Mouse (Mus musculus) embryonic facial prominence, embryonic 14.5 days (tissue): ENCODE results near the gene Slamf8. TPM values are rescaled to one million over a fixed set of nuclear protein-coding genes. Genes with fewer than 3 reads are reported as not detected.
A peak's percentile ranks its signal among the peaks of the same experiment; 100 is the strongest.

Experiments
- ATAC-seq: fragments of 200-750 bp; cut with Nextera tagmentation; 2 replicates; pipeline ENCODE4 v1.8.0; 2017; ENCODE audit warnings: low read depth, moderate number of reproducible peaks, moderate TSS enrichment
- DNase-seq: peaks from one replicate; pipeline ENCODE4 v3.0.0-alpha.2; 2015; ENCODE audit warnings: low spot score
- H3K27ac ChIP-seq: fragments of 300-500 bp; sonication (generic); replicated peaks from 2 replicates; pipeline ENCODE4 v1.5.1; 2014; ENCODE audit warnings: low read depth, mild to moderate bottlenecking, low read length, moderate library complexity
- H3K27me3 ChIP-seq: fragments of 300-500 bp; sonication (generic); replicated peaks from 2 replicates; pipeline ENCODE4 v1.6.1; 2014; ENCODE audit warnings: low read length; ENCODE audit not compliant: control insufficient read depth, insufficient read depth
- H3K36me3 ChIP-seq: fragments of 300-500 bp; sonication (generic); 2 replicates; pipeline ENCODE4 v1.6.1; 2014; ENCODE audit warnings: low read length, mixed read lengths; ENCODE audit not compliant: control insufficient read depth, insufficient read depth
- H3K4me1 ChIP-seq: fragments of 300-500 bp; sonication (generic); 2 replicates; pipeline ENCODE4 v1.6.1; 2014; ENCODE audit warnings: antibody characterized with exemption, low read length; ENCODE audit not compliant: control insufficient read depth, insufficient read depth
- H3K4me2 ChIP-seq: fragments of 300-500 bp; sonication (generic); 2 replicates; pipeline ENCODE4 v1.6.1; 2014; ENCODE audit warnings: low read depth, mild to moderate bottlenecking, low read length, moderate library complexity, mixed read lengths
- H3K4me3 ChIP-seq: fragments of 300-500 bp; sonication (generic); 2 replicates; pipeline ENCODE4 v1.5.1; 2014; ENCODE audit warnings: low read depth, mild to moderate bottlenecking, low read length
- H3K9ac ChIP-seq: fragments of 300-500 bp; sonication (generic); 2 replicates; pipeline ENCODE4 v1.6.1; 2014; ENCODE audit warnings: low read depth, mild to moderate bottlenecking, low read length, moderate library complexity, mixed read lengths
- H3K9me3 ChIP-seq: fragments of 300-500 bp; sonication (generic); 2 replicates; pipeline ENCODE4 v1.6.1; 2016; ENCODE audit warnings: low read length; ENCODE audit not compliant: control insufficient read depth
- WGBS: fragments of 180-500 bp; shearing (Covaris S2); extraction: QIAGEN DNeasy Blood & Tissue Kit; methylation state at CpG from one replicate; pipeline ENCODE4 v1.1.7; 2014; 5-methylcytosine and 5-hydroxymethylcytosine counted together
- polyA plus RNA-seq: library from polyadenylated mRNA; unstranded; fragments of >200 nt; fragmentation: Nextera tagmentation; extraction: Ambion mirVana; gene quantifications from 2 replicates; pipeline ENCODE4 v1.2.1, GENCODE M21; 2014

Gene Slamf8
- polyA plus RNA-seq = 0.17 TPM in 1 of 2 replicates, not detected in the other

DNA sequence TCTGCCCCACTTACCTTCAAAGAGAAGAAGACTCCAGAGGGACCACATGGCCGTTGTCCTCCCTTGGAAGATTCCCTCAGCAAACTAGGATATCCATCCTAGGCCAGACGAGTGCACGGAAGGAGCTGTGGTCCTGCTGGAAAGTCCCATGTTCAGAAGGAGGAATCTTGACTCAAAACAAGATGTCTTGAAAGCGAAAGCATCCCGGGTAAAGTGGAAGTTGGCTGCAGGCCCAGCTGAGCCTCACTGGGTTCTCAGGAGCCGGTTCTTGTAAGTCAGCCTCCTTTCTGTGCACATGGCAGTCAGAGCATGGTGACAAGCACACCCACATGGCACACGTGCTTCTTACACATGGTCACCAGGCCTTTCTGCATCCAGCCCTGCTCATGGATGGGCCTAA lies at the start of gene Slamf8:
Gene Slamf8 (minus strand): TSS at position 184 of the 400 bp plus-strand sequence.
- Histone ChIP-seq H3K9ac (no peak within 1 kb of the TSS), H3K4me3 (no peak within 1 kb of the TSS), H3K27me3 (peaks cover 5% of the 10 kb centered on the region; the same call in 1 of the 2 replicates), H3K4me1 (no peaks in the 10 kb centered on the region), H3K36me3 (no peaks in the 10 kb centered on the region), H3K9me3 (no peaks in the 10 kb centered on the region), H3K4me2 (no peak within 1 kb of the TSS), H3K27ac (no peak within 1 kb of the TSS)
- DNase-seq (peak; percentile 44), ATAC-seq (no peak)
- 70% methylated on average over 7 of the region's 7 CpGs for WGBS

DNA sequence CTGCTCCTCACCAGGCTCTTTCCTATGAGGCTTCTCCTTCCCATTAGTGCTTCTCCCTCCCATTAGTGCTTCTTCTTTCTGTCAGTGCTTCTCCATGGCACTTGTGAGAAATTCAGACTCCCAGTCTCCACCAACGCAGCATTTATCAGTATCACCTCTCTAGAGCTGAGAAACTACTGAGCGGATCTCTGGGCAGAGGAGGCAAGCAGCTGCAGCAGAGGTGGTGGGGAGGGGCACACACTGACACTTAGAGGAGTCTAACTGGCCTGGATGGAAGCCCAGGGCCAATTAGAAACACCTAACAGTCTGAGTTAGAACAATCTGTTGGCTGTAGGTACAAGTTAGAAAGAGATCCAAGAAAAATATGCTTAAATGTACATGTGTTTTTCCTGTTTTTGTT lies 48.4 kb upstream of the Slamf8 start:
- no peaks in the 10 kb centered on the region; the same call in 1 of the 2 replicates for H3K4me1 ChIP-seq
- H3K36me3 ChIP-seq = no peaks in the 10 kb centered on the region
- H3K9ac ChIP-seq = no peak overlapping the region
- H3K27ac ChIP-seq = no peak overlapping the region
- ATAC-seq (0 out of 2 replicates have a peak, but pooled peaks have one; percentile 41), DNase-seq (peak; percentile 85)
- no peaks in the 10 kb centered on the region for H3K27me3 ChIP-seq
- 54% methylated on average over 2 of the region's 2 CpGs for WGBS
- no peak overlapping the region for H3K4me2 ChIP-seq
- H3K9me3 ChIP-seq = no peaks in the 10 kb centered on the region
- no peak overlapping the region for H3K4me3 ChIP-seq

- H3K4me2 ChIP-seq = no peak overlapping the region
- DNase-seq (no peak), ATAC-seq (no peak)
- no peaks in the 10 kb centered on the region; the same call in 1 of the 2 replicates for H3K4me1 ChIP-seq
- no peaks in the 10 kb centered on the region for H3K27me3 ChIP-seq
- no peak overlapping the region for H3K4me3 ChIP-seq
- H3K9me3 ChIP-seq = no peaks in the 10 kb centered on the region
- H3K9ac ChIP-seq = no peak overlapping the region
- WGBS = 54% methylated on average over 4 of the region's 4 CpGs
- no peaks in the 10 kb centered on the region for H3K36me3 ChIP-seq
- no peak overlapping the region for H3K27ac ChIP-seq
Observed at GRCm38 (mm10) chr1:172637801-172638200, 47.4 kb upstream of the Slamf8 start.

- 90% methylated on average over 5 of the region's 5 CpGs for WGBS
- Histone ChIP-seq H3K27ac (no peak overlapping the region), H3K4me2 (no peak overlapping the region), H3K9ac (no peak overlapping the region), H3K9me3 (no peaks in the 10 kb centered on the region), H3K27me3 (no peaks in the 10 kb centered on the region), H3K4me3 (no peak overlapping the region), H3K36me3 (no peaks in the 10 kb centered on the region), H3K4me1 (no peaks in the 10 kb centered on the region; the same call in 1 of the 2 replicates)
- DNase-seq = no peak
- ATAC-seq = no peak
Observed at GRCm38 (mm10) chr1:172636266-172636665, 45.9 kb upstream of the Slamf8 start.

GRCm38 (mm10) chr1:172635258-172635657 lies 44.9 kb upstream of the Slamf8 start:
- H3K9ac ChIP-seq = no peak overlapping the region
- no peaks in the 10 kb centered on the region for H3K27me3 ChIP-seq
- H3K4me3 ChIP-seq = no peak overlapping the region
- no peaks in the 10 kb centered on the region for H3K9me3 ChIP-seq
- H3K4me2 ChIP-seq = no peak overlapping the region
- no peak overlapping the region for H3K27ac ChIP-seq
- no peaks in the 10 kb centered on the region for H3K36me3 ChIP-seq
- DNase-seq = no peak
- H3K4me1 ChIP-seq = no peaks in the 10 kb centered on the region; the same call in none of the 2 replicates
- WGBS = 47% methylated on average over 4 of the region's 4 CpGs
- no peak for ATAC-seq

DNA sequence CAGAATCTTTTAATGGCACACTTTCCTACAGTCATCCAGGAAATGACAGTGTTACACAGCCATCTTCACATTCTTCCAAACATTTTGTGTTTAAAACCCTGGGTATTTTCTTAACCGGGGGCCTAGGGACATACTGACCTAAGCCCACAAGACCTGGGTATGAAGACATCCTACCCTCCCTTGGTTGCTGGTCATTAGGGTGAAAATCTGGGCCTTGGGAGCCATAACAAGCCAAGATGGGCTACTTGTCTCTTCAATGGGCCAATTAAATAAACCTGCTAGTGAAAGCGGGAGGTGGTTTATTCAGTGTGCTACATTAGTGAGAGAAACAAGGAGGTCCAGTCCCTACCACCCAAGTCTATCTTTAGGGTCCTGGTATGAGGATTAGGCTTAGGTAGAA lies 43.8 kb upstream of the Slamf8 start:
- no peak overlapping the region for H3K4me2 ChIP-seq
- H3K9me3 ChIP-seq = no peaks in the 10 kb centered on the region
- H3K4me3 ChIP-seq = no peak overlapping the region
- no peaks in the 10 kb centered on the region for H3K36me3 ChIP-seq
- H3K9ac ChIP-seq = no peak overlapping the region
- no peak for ATAC-seq
- WGBS = 91% methylated on average over 2 of the region's 2 CpGs
- no peaks in the 10 kb centered on the region for H3K27me3 ChIP-seq
- DNase-seq = no peak
- H3K4me1 ChIP-seq = no peaks in the 10 kb centered on the region; the same call in none of the 2 replicates
- no peak overlapping the region for H3K27ac ChIP-seq

- under 1% methylated on average over 39 of the region's 53 CpGs for WGBS
- Histone ChIP-seq H3K9ac (peak within 1 kb of the TSS; percentile 83), H3K36me3 (no peaks in the 10 kb centered on the region), H3K4me2 (peak within 1 kb of the TSS; percentile 82), H3K27me3 (no peaks in the 10 kb centered on the region), H3K9me3 (no peaks in the 10 kb centered on the region), H3K4me1 (no peaks in the 10 kb centered on the region; the same call in 1 of the 2 replicates), H3K27ac (peak within 1 kb of the TSS; percentile 86), H3K4me3 (peak within 1 kb of the TSS; percentile 77)
- DNase-seq (peak; percentile 98), ATAC-seq (peak; percentile 99)
Observed at GRCm38 (mm10) chr1:172632451-172633326, 42.3 kb upstream of the Slamf8 start, which contains the start of gene Dusp23. Gene Dusp23, minus strand, starts transcription at chr1:172632962.

GRCm38 (mm10) chr1:172631721-172632120 lies 41.4 kb upstream of the Slamf8 start:
- Histone ChIP-seq H3K4me2 (peak overlapping the region; percentile 82), H3K27me3 (no peaks in the 10 kb centered on the region), H3K9ac (no peak overlapping the region), H3K9me3 (no peaks in the 10 kb centered on the region), H3K36me3 (no peaks in the 10 kb centered on the region), H3K27ac (no peak overlapping the region), H3K4me3 (no peak overlapping the region), H3K4me1 (no peaks in the 10 kb centered on the region; the same call in 1 of the 2 replicates)
- WGBS = 80% methylated on average over 4 of the region's 5 CpGs
- ATAC-seq (no peak), DNase-seq (no peak)
